Mouse (Mus musculus) cerebellum, adult 9-11 months (tissue): Measurements from ENCODE around the gene Srrm3.

Experiments
- DNase-seq: peaks from one replicate; pipeline ENCODE4 v3.0.0; 2022

Srrm3 gene

GRCm38 (mm10) chr5:135806555-135807262 lies at the start of gene Srrm3:
Srrm3 (plus strand) TSS chr5:135806890.
- peak; percentile 92 for DNase-seq

GRCm38 (mm10) chr5:135761881-135762280 lies 44.8 kb upstream of the Srrm3 start:
- DNase-seq, result no peak

GRCm38 (mm10) chr5:135763526-135763925 lies 43.2 kb upstream of the Srrm3 start:
- DNase-seq, result no peak

- no peak for DNase-seq
These were observed 41.7 kb upstream of the Srrm3 start for GRCm38 (mm10) chr5:135764971-135765370.

GRCm38 (mm10) chr5:135772519-135772918 lies 34.2 kb upstream of the Srrm3 start:
- DNase-seq, result no peak

- no peak for DNase-seq
These were observed 30.1 kb upstream of the Srrm3 start for GRCm38 (mm10) chr5:135776546-135776945.

- DNase-seq, result no peak
These were observed 28.8 kb upstream of the Srrm3 start, which contains the start of gene Styxl1 for GRCm38 (mm10) chr5:135777796-135778470. Styxl1 (minus strand) TSS chr5:135778385.

- DNase-seq, result peak; percentile 100
These were observed 27.9 kb upstream of the Srrm3 start, which contains the start of gene Mdh2 for GRCm38 (mm10) chr5:135778471-135779445. Mdh2 (plus strand) TSS chr5:135778480.

GRCm38 (mm10) chr5:135780331-135780730 lies 26.4 kb upstream of the Srrm3 start:
- DNase-seq, result no peak

- no peak for DNase-seq
These were observed 23.8 kb upstream of the Srrm3 start for GRCm38 (mm10) chr5:135782901-135783300.

- peak; percentile 91 for DNase-seq
These were observed 12.5 kb upstream of the Srrm3 start for GRCm38 (mm10) chr5:135793996-135794858.

GRCm38 (mm10) chr5:135794859-135795181 lies 11.9 kb upstream of the Srrm3 start:
- DNase-seq, result no peak

- no peak for DNase-seq
These were observed 6.9 kb upstream of the Srrm3 start for GRCm38 (mm10) chr5:135799746-135800145.

GRCm38 (mm10) chr5:135800927-135801326 lies 5.8 kb upstream of the Srrm3 start:
- no peak for DNase-seq

GRCm38 (mm10) chr5:135802641-135803040 lies 4.0 kb upstream of the Srrm3 start:
- DNase-seq, result no peak

- no peak for DNase-seq
These were observed 3.6 kb upstream of the Srrm3 start for GRCm38 (mm10) chr5:135803135-135803534.

- DNase-seq, result no peak
These were observed 3.0 kb upstream of the Srrm3 start for GRCm38 (mm10) chr5:135803676-135804075.

GRCm38 (mm10) chr5:135804735-135805134 lies 2.0 kb upstream of the Srrm3 start:
- DNase-seq, result no peak

GRCm38 (mm10) chr5:135807263-135807637 lies 560 bp downstream of the Srrm3 start:
- DNase-seq, result peak; percentile 77

GRCm38 (mm10) chr5:135812991-135813390 lies 6.3 kb downstream of the Srrm3 start:
- DNase-seq, result peak; percentile 88

- peak; percentile 94 for DNase-seq
These were observed 11.8 kb downstream of the Srrm3 start for GRCm38 (mm10) chr5:135818491-135818890.

- DNase-seq, result no peak
These were observed 15.7 kb downstream of the Srrm3 start for GRCm38 (mm10) chr5:135822316-135822944.
